Mouse (Mus musculus) regulatory T cell (primary cell): Measurements from ENCODE around the gene Sprr3.
"Not testable (repeated sequence)": the region's sequence is repeated elsewhere in the genome, so short reads cannot be mapped to it uniquely, and the experiment has no call there.

ENCODE experiments used
- in situ Hi-C: fragments of 300-600 bp; cut with MboI, MseI; formaldehyde crosslinking; loops from one replicate; pipeline ENCODE4 v1.15.1; 2025; ENCODE audit warnings: high pct_unique_total_duplicates

Gene Sprr3

GRCm38 (mm10) chr3:92458620-92459019, at the start of gene Sprr3:
Sprr3 (minus strand) TSS chr3:92458720.
- in situ Hi-C loops, result no loop called here

GRCm38 (mm10) chr3:92508185-92508584, 49.7 kb upstream of the Sprr3 start:
- in situ Hi-C loops, result no loop called here

- in situ Hi-C loops, result no loop called here
Observed at GRCm38 (mm10) chr3:92503528-92503927, 45.0 kb upstream of the Sprr3 start.

- in situ Hi-C loops, result no loop called here
Observed at GRCm38 (mm10) chr3:92500393-92500792, 41.9 kb upstream of the Sprr3 start, which contains the start of gene Sprr4. Sprr4 (minus strand) TSS chr3:92500493.

- in situ Hi-C loops, result not testable (repeated sequence)
Observed at GRCm38 (mm10) chr3:92490262-92490661, 31.7 kb upstream of the Sprr3 start.

GRCm38 (mm10) chr3:92486307-92486706, 27.8 kb upstream of the Sprr3 start:
- in situ Hi-C loops, result no loop called here

- in situ Hi-C loops, result no loop called here
Observed at GRCm38 (mm10) chr3:92485863-92486262, 27.3 kb upstream of the Sprr3 start, which contains the start of gene Sprr1a. Sprr1a (minus strand) TSS chr3:92485895.

- in situ Hi-C loops, result not testable (repeated sequence)
Observed at GRCm38 (mm10) chr3:92481249-92481648, 22.7 kb upstream of the Sprr3 start.

- in situ Hi-C loops, result no loop called here
Observed at GRCm38 (mm10) chr3:92470111-92470510, 11.6 kb upstream of the Sprr3 start.

- in situ Hi-C loops, result no loop called here
Observed at GRCm38 (mm10) chr3:92467424-92467823, 8.9 kb upstream of the Sprr3 start.

GRCm38 (mm10) chr3:92466576-92466975, 8.1 kb upstream of the Sprr3 start:
- in situ Hi-C loops, result no loop called here

- in situ Hi-C loops, result no loop called here
Observed at GRCm38 (mm10) chr3:92455151-92455550, 3.4 kb downstream of the Sprr3 start.

- in situ Hi-C loops, result no loop called here
Observed at GRCm38 (mm10) chr3:92440177-92440576, 18.3 kb downstream of the Sprr3 start.

GRCm38 (mm10) chr3:92438689-92439088, 19.8 kb downstream of the Sprr3 start, which contains the start of gene Sprr1b:
Sprr1b (minus strand) TSS chr3:92438789.
- in situ Hi-C loops, result no loop called here

- in situ Hi-C loops, result no loop called here
Observed at GRCm38 (mm10) chr3:92432282-92432681, 26.2 kb downstream of the Sprr3 start, which contains the start of gene Sprr2k. Sprr2k (plus strand) TSS chr3:92432582.

- in situ Hi-C loops, result no loop called here
Observed at GRCm38 (mm10) chr3:92429323-92429722, 29.2 kb downstream of the Sprr3 start, which contains the start of gene Gm9774. Gm9774 (minus strand) TSS chr3:92429423.

- in situ Hi-C loops, result no loop called here
Observed at GRCm38 (mm10) chr3:92417782-92418181, 40.7 kb downstream of the Sprr3 start, which contains the start of gene Sprr2j-ps. Sprr2j-ps (plus strand) TSS chr3:92418082.

GRCm38 (mm10) chr3:92407691-92408090, 50.8 kb downstream of the Sprr3 start, which contains the start of gene Sprr2i:
Sprr2i (plus strand) TSS chr3:92407991.
- in situ Hi-C loops, result no loop called here
